Mouse (Mus musculus) MEL-GATA-1-ER (cell line): Measurements from ENCODE around the gene Anpep.
A peak's percentile ranks its signal among the peaks of the same experiment; 100 is the strongest.

Source experiments
- DNase-seq: peaks from one replicate; pipeline ENCODE4 v3.0.0-alpha.2; 2012; ENCODE audit warnings: low read depth; ENCODE audit errors: extremely low read depth

Gene Anpep

DNA sequence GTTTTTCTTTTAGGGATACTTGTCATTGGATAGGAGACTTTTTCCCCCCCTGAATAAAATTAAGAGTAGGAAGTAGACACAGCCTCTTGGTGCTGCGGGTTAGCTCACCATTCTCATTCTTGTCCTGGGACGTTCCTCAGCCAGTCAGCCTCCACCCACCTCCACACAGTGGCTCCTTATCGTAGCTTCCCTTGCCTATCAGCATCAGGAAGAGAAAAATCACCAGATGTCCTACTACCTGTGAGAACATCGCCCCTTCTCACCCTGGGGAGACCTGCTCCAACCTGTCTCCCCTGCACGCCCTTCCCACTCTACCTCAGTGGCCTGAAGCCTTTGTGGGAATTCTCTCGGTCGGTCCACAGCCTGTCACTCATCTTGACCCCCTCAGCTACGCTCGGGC lies at the start of gene Anpep:
Gene Anpep (minus strand): TSS at position 249 of the 400 bp plus-strand sequence.
- DNase-seq = no peak

DNA sequence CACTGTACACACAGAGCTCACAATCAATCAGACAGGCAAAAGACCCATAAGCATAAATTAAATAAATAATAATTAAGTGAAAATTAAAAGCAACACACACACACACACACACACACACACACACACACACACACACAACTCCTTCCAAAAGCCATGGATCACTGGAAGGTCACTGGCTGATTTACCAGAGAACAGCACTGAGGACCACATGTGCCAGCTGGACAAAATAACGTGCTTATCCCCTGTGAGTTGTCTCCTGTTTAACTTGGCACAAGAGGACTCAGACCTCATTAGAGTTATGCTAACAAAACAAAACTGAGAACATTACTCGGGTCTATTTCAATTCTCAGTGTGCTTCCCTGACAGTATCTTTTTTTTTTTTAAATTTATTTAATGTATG lies 46.5 kb upstream of the Anpep start:
- DNase-seq = no peak

DNA sequence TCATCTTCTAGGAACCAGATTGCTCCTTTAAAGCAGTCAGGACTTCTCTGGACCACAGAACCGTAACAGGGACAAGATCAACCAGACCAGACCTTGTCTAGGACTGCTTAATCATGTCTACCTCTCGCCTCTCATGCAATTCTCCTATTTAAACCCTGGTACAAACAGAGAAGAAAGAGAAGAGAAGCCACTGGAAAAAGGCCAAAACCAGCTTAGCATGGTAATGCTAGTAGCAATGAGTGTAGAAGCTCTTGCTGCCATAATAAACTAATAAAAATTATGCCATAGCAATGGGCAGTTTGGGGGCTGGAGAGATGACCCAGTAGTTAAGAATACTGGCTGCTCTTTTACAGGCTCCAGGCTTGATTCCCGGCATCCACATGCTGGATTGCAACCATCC lies 46.1 kb upstream of the Anpep start:
- DNase-seq = no peak

DNA sequence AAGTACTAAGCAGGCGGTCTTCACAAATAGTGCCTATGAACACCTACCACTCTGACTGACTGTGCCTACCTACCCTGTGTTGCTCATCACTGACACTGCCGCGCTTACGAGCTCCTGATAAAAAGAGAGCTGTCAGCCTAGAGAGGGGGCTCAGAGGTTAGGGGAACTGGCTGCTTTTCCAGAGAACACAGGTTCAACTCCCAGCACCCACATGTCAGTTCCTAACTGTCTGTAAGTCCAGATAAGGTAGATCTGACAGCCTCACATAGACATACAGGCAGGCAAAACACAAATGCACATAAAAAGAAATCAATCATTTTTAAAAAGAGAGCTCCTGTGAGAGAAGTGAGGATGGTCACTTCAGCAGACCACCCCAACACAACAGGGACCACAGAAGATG lies 44.3 kb upstream of the Anpep start:
- no peak for DNase-seq

DNA sequence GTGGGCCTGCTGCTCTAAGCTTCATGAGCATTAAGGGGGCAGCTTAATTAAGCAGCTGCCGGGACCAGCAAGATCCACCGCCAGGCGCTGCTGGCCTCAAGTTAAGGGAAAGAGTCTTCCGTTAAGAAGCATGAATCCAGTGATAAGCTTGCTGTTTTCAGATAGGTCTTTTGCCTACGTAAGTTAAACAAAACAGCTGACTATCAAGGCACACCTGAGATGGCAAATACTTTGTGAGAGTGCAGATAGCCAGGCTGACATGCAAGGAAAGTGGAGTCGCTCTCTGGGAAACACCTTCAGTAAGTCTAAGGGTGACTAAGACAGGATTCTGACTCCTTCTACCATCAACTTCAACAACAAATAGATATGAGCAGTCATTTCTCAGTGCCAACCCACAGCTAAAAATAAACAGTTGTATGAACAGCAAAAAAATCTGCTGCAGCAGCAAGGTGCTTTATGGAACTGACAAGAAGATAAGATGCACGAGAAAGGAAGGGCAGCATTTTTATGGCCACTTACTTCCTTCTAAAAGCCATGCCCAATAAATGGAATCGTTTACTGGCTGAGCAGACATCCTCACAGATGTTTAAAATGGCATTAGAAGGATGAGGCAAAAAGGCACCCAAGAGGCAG lies 42.4 kb upstream of the Anpep start:
- DNase-seq = peak; percentile 25

DNA sequence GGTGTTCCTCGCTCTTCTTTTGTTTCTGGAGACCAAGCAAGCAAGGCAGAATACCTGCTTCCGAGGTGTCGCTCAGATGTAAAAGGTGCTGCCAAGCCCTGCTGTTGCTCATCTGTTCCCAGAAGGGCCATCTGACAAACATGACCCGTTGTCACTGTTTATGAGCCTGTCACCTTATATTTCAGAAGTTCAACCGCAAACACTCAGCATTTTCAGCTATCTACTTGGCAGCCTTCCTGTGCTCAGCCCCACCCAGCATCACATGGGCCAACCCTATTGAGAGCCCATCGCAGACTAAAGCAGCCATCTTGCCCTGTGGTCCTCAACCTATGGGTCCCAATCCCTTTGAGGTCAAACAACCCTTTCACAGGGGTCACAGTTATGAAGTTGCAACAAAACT lies 39.9 kb upstream of the Anpep start:
- DNase-seq = peak; percentile 87

DNA sequence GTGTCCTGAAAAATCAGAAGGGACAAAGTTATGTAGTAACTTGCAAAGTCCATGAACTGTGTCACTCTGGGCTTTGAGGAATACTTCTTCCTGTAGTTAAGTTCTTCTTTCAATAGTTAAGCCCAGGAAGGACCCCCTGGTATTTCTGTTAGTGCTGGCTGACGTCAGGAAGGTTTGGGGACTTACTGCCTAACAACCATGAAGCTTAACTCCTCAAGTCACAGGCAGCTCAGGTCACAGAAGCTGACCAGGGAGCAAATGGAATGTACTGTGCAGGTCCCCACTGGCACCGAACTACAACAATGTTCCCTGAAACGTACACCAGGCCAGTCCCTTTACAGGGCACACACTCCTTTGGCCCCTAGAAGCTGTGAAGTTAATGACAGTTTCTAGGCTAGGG lies 34.4 kb upstream of the Anpep start:
- no peak for DNase-seq

DNA sequence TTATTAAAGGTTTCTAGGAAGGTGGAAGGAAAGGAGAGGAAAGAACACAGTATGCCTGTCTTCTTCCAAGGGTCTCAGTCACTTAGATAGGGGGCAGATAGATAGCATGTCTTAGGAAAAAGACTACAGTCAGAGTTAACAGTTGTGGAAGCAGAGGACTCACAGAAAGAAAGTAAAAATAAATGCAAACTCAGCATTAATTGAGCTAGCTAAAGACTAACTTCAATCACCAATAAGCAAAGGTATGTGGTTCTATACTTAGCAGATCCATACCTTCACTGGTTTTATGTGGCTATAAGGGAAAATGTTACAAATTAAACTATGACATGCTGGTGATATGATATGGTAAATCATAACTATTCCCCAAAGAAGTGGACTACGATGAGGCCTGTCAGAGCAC lies 33.9 kb upstream of the Anpep start:
- no peak for DNase-seq

DNA sequence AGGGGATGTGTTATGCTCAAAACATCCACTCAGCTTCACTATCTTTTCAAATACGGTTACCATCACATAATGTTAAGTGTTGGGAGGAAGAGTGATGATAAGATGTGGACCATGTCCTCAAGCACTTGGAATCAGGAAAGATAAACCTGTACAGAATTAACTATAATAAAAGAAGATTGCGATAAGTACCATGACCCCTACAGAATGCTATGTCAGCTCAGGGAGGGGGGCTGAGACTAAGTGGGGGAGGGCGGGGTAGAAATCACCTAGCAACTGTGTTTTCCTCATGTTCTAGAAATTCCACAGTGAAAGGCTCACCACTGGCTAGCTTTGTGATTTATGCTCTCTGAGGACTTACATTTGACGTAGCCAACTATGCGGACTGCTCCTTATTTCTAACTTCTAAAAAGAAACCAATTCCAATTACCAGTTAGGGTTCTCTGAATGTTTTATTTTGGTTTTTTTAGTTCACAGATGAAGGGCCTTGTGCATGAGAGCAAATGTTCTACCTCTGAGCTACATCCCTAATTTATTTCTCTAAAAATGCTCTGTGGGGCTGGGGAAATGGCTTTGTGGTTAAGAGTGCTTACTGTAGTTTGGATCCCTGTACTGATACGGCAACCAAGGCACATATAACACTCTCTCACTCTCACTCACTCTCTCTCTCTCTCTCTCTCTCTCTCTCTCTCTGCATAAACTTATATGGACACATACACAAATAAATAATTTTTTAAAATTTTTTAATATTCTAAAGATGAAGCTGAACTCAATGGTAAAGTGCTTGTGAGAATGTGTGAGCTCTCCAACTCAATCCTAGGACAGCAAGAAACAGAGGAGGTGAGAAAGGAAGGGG lies 31.9 kb upstream of the Anpep start:
- DNase-seq = no peak

DNA sequence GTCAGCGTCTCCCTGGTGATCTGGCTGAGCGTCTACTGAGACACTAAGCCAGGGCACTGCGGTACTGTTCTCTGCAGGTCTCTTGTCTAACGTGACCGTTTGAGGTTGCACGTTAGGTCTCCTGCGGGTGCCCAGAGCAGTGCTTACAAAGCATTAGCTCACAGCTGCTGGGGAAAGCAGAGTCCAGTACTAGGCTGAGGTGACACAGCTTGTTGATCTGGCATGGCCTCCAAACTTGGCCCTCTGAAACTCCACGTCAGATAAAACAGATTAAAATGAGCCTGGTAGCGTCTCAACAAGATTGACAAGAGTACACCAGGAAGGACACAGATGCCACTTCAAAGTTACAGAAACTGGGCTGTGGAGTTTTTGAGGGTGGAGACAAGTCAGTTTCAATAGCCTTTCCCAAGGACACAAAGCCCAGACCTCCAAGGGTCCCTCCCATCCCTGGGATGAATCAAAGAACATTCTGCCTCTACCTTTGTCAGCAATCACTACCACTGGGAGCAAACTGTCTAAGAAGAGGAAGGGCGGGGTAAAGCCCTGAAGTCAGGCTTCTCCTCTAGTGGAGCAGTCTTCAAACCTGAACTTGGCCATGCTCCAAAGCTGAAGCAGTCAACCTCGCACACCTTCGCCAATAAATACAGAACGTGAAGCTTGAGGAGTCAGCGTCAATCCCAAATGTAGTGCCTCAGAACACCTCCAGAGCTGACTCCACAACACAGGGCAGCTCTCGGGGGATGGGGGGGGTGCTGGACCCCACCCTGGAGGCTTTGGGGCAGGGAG lies 29.8 kb upstream of the Anpep start:
- DNase-seq = no peak

DNA sequence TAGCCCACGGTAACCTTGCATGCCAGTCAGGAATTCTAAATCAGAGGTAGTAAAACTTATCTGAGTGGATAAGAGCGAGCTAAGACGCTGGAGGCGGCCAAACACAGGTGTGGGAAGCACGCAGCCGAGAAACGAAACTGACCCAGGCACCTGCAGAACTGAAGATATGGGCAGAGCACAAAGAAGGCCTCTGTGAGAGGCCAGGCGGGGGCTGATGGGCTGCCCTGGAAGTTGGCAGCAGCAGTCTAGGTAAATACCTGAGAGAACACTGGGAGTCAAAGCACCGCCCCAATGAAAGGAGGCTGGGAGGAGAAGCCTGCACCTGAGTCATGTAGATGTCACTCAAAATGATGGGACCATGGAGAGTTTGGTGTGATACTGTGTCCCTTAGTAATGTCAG lies 27.7 kb upstream of the Anpep start:
- DNase-seq = no peak

DNA sequence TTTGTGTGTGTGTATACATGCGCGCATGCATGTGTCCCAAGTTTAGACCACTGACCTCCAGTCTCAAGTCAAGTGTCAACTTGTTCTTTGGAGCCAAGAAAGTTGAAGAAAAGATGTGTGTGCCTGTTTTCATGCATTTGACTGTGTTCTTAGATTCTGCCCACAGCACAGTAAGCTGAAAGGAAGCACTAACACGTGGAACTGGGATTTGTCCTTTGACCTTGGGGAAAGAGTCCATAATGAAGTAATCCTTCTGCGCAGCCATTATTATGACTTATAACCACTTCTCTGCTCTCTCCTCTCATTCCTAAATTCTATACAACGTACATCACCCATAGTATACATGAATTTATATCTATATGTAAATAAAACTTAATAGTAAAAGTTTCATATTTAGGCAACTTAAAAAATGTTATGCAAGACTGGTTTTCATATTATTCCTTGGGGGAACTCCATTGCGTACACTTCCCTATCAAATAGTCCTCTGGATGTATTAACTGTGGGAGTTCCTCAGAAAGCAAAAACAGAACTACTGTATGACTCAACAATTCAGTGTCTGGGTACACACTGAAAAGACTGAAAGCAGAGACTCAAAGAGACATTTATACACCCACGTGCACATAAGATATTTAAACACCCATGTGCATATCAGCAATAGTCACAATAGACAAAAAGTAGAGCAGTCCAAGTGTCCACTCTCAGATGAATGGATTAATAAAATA lies 22.9 kb upstream of the Anpep start:
- DNase-seq = no peak

DNA sequence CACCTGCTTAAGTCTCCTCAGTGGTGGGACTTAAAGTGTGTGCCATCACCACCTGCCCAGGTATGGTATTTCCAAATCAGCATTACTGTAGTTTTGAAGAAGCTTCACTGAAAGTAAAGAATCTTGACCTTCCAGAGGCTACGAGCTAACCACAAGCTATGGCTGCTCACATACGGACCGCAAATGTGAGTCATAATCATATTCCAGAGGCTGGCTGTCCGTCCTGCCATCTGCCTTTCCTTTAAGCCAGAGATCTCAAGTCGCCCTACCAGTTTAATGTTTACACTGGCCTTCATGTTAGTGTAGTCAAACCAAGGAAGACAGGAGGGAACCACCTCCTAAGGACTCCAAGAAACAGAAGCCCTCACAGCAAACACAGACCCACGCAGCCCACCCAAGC lies 21.0 kb upstream of the Anpep start:
- DNase-seq = no peak

DNA sequence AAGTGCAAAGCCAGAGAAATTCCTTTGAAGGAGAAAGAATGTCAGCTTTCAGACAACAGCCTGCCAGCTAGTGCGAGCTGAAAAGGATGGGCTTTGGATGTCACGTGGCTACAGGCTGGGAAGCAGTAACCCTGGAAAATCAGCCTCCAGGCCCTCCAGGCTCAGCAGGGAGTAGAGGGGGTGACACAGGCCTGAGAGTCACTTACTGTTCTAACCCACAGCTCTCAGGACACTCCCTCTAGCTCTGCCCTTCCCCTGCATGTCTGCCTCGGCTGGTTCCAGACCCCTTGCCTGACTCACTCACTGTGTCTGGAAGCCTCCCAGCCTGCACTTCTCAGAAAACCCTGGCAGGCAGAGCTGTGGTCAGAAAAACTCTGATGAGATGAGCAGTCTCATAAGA lies 20.1 kb upstream of the Anpep start:
- no peak for DNase-seq

DNA sequence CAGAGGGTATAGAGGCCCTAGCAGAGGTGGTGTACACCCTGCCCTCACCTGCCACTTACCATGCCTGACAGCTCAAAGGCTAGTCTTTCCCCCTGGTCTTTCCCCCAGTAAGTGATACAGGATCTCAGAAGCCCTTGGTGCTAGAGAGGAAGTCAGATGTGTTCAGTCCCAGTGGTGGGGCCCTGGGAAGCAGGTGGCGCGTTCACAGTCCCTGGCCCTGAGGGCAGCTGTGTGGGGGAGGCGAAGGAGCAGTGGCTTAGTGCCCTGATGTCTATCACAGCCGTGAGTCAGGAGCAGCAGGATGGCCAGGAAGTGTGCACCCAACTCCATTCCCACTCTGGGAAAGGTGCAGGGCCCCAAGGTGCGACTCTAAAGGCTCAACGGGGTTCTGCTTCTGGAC lies 19.2 kb upstream of the Anpep start:
- no peak for DNase-seq

DNA sequence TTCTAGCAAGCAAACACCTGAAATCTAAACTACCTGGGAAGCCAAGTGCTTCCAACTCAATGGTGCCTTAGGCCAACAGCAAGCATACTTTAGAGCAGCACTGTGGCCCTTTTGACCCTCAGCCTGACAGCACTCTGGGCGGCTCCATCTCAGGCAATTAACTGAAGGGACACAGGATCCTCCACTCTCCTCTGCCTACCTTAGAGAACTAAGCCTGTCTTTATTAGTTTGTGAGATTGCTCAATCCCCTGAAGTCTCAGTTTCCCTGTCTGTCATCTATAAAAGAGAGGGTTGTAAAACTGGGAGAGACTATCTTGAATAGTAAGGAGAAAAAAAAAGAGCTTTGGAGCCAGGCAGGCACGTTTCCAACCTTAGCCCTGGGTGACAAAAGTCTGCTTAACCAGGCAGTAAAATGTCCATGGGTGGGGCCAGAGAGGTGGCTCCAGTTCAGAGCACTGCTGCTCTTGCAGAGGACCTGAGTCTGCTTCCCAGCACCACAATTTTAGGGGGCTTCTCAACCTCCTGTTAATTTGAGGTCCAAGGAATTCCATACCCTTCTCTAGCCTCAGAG lies 17.7 kb upstream of the Anpep start:
- no peak for DNase-seq

DNA sequence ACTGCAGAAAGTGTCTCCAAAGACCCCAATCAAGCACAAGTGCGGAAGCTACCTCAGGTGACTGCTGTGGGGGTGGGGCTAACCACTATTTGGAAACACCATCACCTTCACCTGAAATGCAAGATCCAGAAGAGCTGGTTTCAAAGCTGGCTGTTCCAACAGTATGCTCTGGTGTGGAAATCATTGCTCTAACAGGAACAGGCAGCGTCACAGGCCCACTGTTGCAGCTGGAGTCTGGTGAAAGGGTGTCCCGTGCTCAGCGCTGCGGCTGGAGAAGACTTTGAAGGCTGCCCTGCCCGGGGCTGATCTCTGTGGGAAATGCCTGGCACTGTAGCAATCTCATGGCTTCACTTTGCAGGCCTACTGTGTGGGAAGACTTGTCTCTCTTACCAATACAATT lies 12.5 kb upstream of the Anpep start:
- DNase-seq = no peak

DNA sequence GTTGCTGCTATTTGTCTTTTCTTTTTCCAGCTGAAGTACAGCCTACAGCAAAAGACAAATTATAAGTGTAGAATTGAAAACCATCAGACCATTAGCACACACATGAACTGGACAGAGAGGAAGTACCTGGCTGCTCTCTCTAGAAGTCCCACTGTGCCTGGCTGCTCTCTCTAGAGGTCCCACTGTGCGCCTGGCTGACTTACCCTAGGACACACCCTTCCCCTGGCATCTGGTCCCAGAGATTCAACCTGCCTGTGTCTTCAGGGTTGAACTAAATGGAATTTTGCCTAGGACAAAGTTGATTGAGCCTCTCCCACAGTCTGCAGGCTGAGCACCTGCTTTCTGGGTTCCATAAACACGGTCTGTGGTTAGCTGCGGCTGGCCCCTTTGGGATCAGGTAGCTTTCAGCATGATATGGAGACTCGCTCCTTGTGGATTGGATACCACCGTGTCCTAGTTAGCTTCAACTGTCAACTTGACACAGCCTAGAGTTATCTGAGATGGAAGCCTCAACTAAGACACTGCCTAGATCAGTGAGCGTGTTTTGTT lies 11.0 kb upstream of the Anpep start:
- no peak for DNase-seq

DNA sequence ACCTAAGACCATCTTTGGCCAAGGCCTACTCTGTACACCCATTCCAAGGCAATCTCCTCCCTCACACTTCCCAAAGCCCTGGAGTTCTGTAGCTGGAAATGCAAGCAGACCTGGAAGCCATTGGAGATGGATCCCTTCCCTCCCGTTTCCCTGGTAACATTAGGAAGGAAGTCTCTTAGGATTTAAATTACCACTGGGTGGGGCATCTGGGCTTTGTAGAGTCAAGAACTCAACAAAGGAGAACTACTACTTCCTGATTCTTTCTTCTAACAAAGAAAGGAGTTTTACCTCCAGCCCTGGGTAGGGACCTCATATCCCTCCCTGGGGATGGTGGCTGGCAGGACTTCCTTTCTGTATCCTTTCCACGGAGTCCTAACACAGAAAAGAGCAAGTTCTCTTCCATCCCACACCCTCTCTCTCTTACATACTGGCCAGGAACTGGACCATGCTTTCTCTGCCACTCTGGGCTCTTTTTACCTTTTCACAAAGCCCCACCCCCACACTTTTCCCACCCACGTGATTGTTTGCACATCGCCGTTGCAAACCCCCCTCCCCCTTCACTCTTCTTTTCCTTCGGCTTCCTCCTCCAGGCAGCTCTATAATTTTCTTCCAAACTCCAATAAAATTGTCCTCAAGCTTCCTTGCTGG lies 8.3 kb upstream of the Anpep start:
- DNase-seq = peak; percentile 41

DNA sequence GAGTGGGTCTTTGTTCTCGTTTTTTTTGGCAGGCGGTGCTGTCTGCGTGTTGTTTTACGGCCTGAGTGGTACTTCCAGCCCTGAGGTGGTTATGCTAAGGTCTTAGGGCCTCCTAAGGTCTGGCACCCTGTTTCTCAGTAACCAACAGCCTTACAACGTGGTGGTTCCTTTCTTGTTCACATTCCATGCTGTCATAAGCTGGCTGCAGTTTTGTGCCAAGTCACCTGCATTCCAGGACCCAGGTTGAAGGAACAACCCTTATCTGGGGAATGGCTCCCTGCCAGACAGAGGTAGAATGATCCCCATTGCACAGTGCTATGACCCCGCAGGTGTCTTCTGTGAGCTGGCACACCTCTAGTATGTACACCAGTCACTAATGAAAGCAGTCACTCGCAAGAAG lies 7.6 kb upstream of the Anpep start:
- no peak for DNase-seq

DNA sequence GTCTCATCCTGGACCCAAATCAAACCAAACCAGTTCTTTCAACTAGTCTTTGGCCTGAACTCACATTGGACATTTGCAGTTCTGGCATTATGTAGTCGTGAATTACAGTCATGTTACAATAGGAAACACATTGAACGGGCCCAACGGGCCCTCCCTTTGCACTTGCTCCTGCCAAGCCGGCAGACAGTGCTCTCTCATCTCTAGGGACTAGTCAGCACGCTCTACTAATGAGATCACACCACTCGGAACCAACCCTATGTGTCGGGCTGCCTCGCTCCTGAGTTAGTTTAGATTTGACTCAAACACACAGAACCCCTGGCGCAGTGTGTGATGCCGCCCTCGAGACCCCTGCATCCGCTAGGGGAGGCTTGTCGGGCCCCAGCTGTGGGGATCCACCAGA lies 7.0 kb upstream of the Anpep start:
- no peak for DNase-seq
